Mouse (Mus musculus) hindbrain, embryonic 14.5 days (tissue): Measurements from ENCODE around the gene Per3. TPM values are rescaled to one million over a fixed set of nuclear protein-coding genes. Genes with fewer than 3 reads are reported as not detected.

Source experiments
- polyA plus RNA-seq: library from polyadenylated mRNA; unstranded; fragments of >200 nt; fragmentation: Nextera tagmentation; extraction: Ambion mirVana; gene quantifications from 2 replicates; pipeline ENCODE4 v1.2.1, GENCODE M21; 2014

Per3 gene
- polyA plus RNA-seq, 1 experiment from 2014 or later: 5.1 TPM

Other genes starting within 250 kb of the Per3 start
- 36.3 and 39.6 TPM in 2 replicates for gene Errfi1, start 190.7 kb downstream of the Per3 start, polyA plus RNA-seq
- 383 and 392 TPM in 2 replicates for gene Park7, start 130.2 kb downstream of the Per3 start, polyA plus RNA-seq
- 0.20 and 0.25 TPM in 2 replicates for gene Tnfrsf9, start 130.1 kb downstream of the Per3 start, polyA plus RNA-seq
- 0.57 TPM in 1 of 2 replicates, not detected in the other for gene Uts2, start 47.6 kb downstream of the Per3 start, polyA plus RNA-seq
- gene Vamp3, start 13.3 kb upstream of the Per3 start, polyA plus RNA-seq: 29.9 and 43.2 TPM in 2 replicates
- gene Gm13090, start 44.9 kb upstream of the Per3 start, polyA plus RNA-seq: 0.30 and 0.36 TPM in 2 replicates